Mouse (Mus musculus): ENCODE results near the gene Trim7. TPM values are rescaled to one million over a fixed set of nuclear protein-coding genes. Genes with fewer than 3 reads are reported as not detected.
"Not testable (repeated sequence)": the region's sequence is repeated elsewhere in the genome, so short reads cannot be mapped to it uniquely, and the experiment has no call there.

The Trim7 gene
- total RNA-seq, 2 experiments from 2014 or later: 93.7 to 106 TPM

GRCm38 (mm10) chr11:48871817-48872541 is 46.0 kb downstream of the Trim7 start:
- intact Hi-C loops (cut with DNase I; ENCODE audit: low total_unique reads): no loop called here
- peak; percentile 54 for DNase-seq

GRCm38 (mm10) chr11:48872695-48873300 is 46.9 kb downstream of the Trim7 start:
- intact Hi-C loops (cut with DNase I; ENCODE audit: low total_unique reads): no loop called here

GRCm38 (mm10) chr11:48873591-48874290 is 47.8 kb downstream of the Trim7 start:
- intact Hi-C loops (cut with DNase I; ENCODE audit: low total_unique reads): loop anchor here (2.0 kb wide), 1 partner anchor 229 kb away; no protein-coding TSS in a partner anchor
- DNase-seq: no peak

More at GRCm38 (mm10) chr11:48872695-48873300, 46.9 kb downstream of the Trim7 start:
- DNase-seq: no peak

- DNase-seq: no peak
- intact Hi-C loops (cut with DNase I; ENCODE audit: low total_unique reads): loop anchor here (2.0 kb wide), 1 partner anchor 228 kb away; no protein-coding TSS in a partner anchor
These were observed 48.5 kb downstream of the Trim7 start for GRCm38 (mm10) chr11:48874465-48874864.

- intact Hi-C loops (cut with DNase I; ENCODE audit: low total_unique reads): loop anchor here (2.0 kb wide), 1 partner anchor 227 kb away; no protein-coding TSS in a partner anchor
- not testable (repeated sequence) for DNase-seq
These were observed 49.5 kb downstream of the Trim7 start for GRCm38 (mm10) chr11:48875343-48875837.

- intact Hi-C loops (cut with DNase I; ENCODE audit: low total_unique reads): no loop called here
- no peak for DNase-seq
These were observed 50.7 kb downstream of the Trim7 start for GRCm38 (mm10) chr11:48876680-48877079.

GRCm38 (mm10) chr11:48898812-48899431 is 73.0 kb downstream of the Trim7 start:
- DNase-seq: no peak
- intact Hi-C loops (cut with DNase I; ENCODE audit: low total_unique reads): no loop called here

- DNase-seq; intact Hi-C loops (cut with DNase I; ENCODE audit: low total_unique reads): not testable (repeated sequence)
These were observed 75.0 kb downstream of the Trim7 start for GRCm38 (mm10) chr11:48900654-48901566.

- intact Hi-C loops (cut with DNase I; ENCODE audit: low total_unique reads); DNase-seq: not testable (repeated sequence)
These were observed 75.6 kb downstream of the Trim7 start for GRCm38 (mm10) chr11:48901567-48901930.

Other genes with a start within 250 kb of the Trim7 start
- gene Rack1, start 25.8 kb upstream of the Trim7 start, total RNA-seq (2021): 100 to 1,000 TPM; 392 to 429 TPM
- gene Trim41, start 8.8 kb upstream of the Trim7 start, total RNA-seq (2021): 10 to 100 TPM; 16.3 to 21.0 TPM
- 1 to 10 TPM; 2.7 to 3.0 TPM for gene Gm12184, start 515 bp downstream of the Trim7 start, total RNA-seq (2021)
- 1 to 10 TPM; 6.1 to 7.0 TPM for gene Irgm1, start 45.5 kb downstream of the Trim7 start, total RNA-seq (2021)
- gene Gm5431, start 76.1 kb downstream of the Trim7 start, total RNA-seq (2021): under 1 TPM; 0.21 to 0.35 TPM
- gene Psme2b, start 120.0 kb downstream of the Trim7 start, total RNA-seq (2021): 1 to 10 TPM in 1 of 2 experiments, under 1 TPM in 1; 0.82 to 1.2 TPM
- not detected for gene Olfr56, start 152.7 kb downstream of the Trim7 start, total RNA-seq (2021)
- 1 to 10 TPM in 1 of 2 experiments, under 1 TPM in 1; 0.90 to 1.0 TPM for gene 9930111J21Rik1, start 153.3 kb downstream of the Trim7 start, total RNA-seq (2021)
- gene Gm12185, start 166.1 kb downstream of the Trim7 start, total RNA-seq (2021): under 1 TPM; 0.13 to 0.47 TPM
- under 1 TPM in 1 of 2 experiments, not detected in 1; 0.14 TPM for gene Tgtp1, start 168.0 kb downstream of the Trim7 start, total RNA-seq (2021)
- gene 9930111J21Rik2, start 225.1 kb downstream of the Trim7 start, total RNA-seq (2021): 1 to 10 TPM; 1.0 to 1.4 TPM
- gene Tgtp2, start 238.1 kb downstream of the Trim7 start, total RNA-seq (2021): not detected